Mouse (Mus musculus): ENCODE results near the gene Fam53b. TPM values are rescaled to one million over a fixed set of nuclear protein-coding genes. Genes with fewer than 3 reads are reported as not detected.
A peak's percentile ranks its signal among the peaks of the same experiment; 100 is the strongest.

The Fam53b gene
- polyA plus RNA-seq, 1 experiment from 2014 or later: 15.5 TPM

- H3K36me3 ChIP-seq (ENCODE audit: control insufficient read depth, insufficient read depth, low read length): peaks cover 19% of the 10 kb centered on the region; the same call in 1 of the 2 replicates
- DNase-seq: peak; percentile 21
- H3K4me2 ChIP-seq (ENCODE audit: low read length): no peak overlapping the region
- WGBS: 78% methylated on average over 4 of the region's 4 CpGs
- ATAC-seq (ENCODE audit: low FRiP score, low TSS enrichment): no peak
- no peak overlapping the region for H3K9ac ChIP-seq (replicated peaks; ENCODE audit: low read length)
- H3K27me3 ChIP-seq (ENCODE audit: control insufficient read depth, insufficient read depth, low read length): no peaks in the 10 kb centered on the region
- no peaks in the 10 kb centered on the region for H3K9me3 ChIP-seq (ENCODE audit: control insufficient read depth, low read length)
- no peak overlapping the region for H3K27ac ChIP-seq (replicated peaks; ENCODE audit: low read depth, low read length)
- H3K4me3 ChIP-seq (replicated peaks; ENCODE audit: low read depth, low read length): no peak overlapping the region
- H3K4me1 ChIP-seq (ENCODE audit: control insufficient read depth, insufficient read depth, low read length): peaks cover 11% of the 10 kb centered on the region; the same call in 1 of the 2 replicates
Measured at GRCm38 (mm10) chr7:132753518-132754388, 59.9 kb downstream of the Fam53b start.

DNA sequence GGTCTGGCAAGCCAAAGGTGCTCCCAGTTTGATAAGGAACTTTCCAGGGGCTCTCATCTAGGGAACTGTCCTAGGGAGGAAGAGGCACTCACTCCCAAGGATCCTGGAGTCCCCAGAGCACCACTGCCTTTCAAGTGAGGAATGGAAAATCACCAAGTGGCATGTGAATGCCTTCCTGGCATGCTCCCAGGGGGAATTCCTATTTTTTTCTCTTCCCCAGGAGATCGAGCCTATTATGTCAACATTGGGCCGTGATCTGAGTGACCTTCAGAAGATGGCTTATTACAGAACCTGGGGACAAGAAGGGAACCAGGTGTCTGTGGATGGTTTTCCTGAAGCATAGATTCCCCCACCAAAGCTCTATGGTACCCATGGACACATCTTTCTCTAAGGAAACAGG is 62.0 kb downstream of the Fam53b start:
- Histone ChIP-seq H3K4me2 (ENCODE audit: low read length) (no peak overlapping the region), H3K27ac (replicated peaks; ENCODE audit: low read depth, low read length) (no peak overlapping the region), H3K4me1 (ENCODE audit: control insufficient read depth, insufficient read depth, low read length) (peaks cover 11% of the 10 kb centered on the region; the same call in 1 of the 2 replicates), H3K9me3 (ENCODE audit: control insufficient read depth, low read length) (no peaks in the 10 kb centered on the region), H3K9ac (replicated peaks; ENCODE audit: low read length) (no peak overlapping the region), H3K36me3 (ENCODE audit: control insufficient read depth, insufficient read depth, low read length) (0 out of 2 replicates have a peak, but pooled peaks cover 3% of the 10 kb centered on the region), H3K27me3 (ENCODE audit: control insufficient read depth, insufficient read depth, low read length) (no peaks in the 10 kb centered on the region), H3K4me3 (replicated peaks; ENCODE audit: low read depth, low read length) (no peak overlapping the region)
- no peak for DNase-seq
- no peak for ATAC-seq (ENCODE audit: low FRiP score, low TSS enrichment)
- 82% methylated on average over 2 of the region's 2 CpGs for WGBS

- no peak overlapping the region for H3K27ac ChIP-seq (replicated peaks; ENCODE audit: low read depth, low read length)
- 0 out of 2 replicates have a peak, but pooled peaks cover 3% of the 10 kb centered on the region for H3K36me3 ChIP-seq (ENCODE audit: control insufficient read depth, insufficient read depth, low read length)
- H3K4me3 ChIP-seq (replicated peaks; ENCODE audit: low read depth, low read length): no peak overlapping the region
- H3K27me3 ChIP-seq (ENCODE audit: control insufficient read depth, insufficient read depth, low read length): no peaks in the 10 kb centered on the region
- 92% methylated on average over 11 of the region's 11 CpGs for WGBS
- H3K9ac ChIP-seq (replicated peaks; ENCODE audit: low read length): no peak overlapping the region
- H3K4me2 ChIP-seq (ENCODE audit: low read length): no peak overlapping the region
- DNase-seq (no peak), ATAC-seq (ENCODE audit: low FRiP score, low TSS enrichment) (no peak)
- H3K9me3 ChIP-seq (ENCODE audit: control insufficient read depth, low read length): no peaks in the 10 kb centered on the region
- peaks cover 5% of the 10 kb centered on the region; the same call in 1 of the 2 replicates for H3K4me1 ChIP-seq (ENCODE audit: control insufficient read depth, insufficient read depth, low read length)
Measured at GRCm38 (mm10) chr7:132749504-132749903, 64.2 kb downstream of the Fam53b start.

DNA sequence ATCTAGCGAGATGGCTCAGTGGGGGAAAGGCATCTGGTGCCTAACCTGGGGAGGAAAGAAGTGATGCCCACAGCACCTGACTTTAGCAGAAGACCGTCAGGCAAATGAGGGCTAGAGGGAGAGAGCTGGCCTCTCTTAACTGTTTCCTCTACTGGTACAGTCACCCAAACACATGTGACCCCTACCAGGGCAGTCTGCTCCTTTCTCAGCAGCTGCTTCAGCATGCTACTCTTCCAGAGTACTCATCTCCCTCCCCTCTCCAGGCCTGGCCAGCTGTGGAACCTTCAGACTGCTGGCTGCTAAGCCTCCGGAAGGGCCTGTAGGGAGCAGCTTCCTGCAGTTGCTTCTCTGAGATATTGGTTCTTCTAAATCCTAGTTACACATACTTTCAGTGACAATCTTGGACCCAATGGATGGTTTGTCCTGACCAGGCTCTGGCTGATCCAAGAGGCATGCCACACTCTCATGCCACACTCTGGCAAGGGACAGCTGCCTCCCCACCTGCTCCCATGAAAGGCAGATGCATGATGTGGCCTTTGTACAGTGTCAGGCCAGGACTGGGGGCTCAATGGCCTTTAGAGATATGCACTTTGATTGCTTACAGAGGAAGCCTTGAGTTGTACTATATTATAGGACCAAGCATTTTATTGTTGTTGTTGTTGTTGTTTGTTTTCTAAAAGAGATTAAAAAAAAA is 65.5 kb downstream of the Fam53b start:
- ATAC-seq (ENCODE audit: low FRiP score, low TSS enrichment): no peak
- Histone ChIP-seq H3K4me2 (ENCODE audit: low read length) (no peak overlapping the region), H3K9ac (replicated peaks; ENCODE audit: low read length) (no peak overlapping the region), H3K9me3 (ENCODE audit: control insufficient read depth, low read length) (no peaks in the 10 kb centered on the region), H3K27me3 (ENCODE audit: control insufficient read depth, insufficient read depth, low read length) (no peaks in the 10 kb centered on the region), H3K36me3 (ENCODE audit: control insufficient read depth, insufficient read depth, low read length) (0 out of 2 replicates have a peak, but pooled peaks cover 3% of the 10 kb centered on the region), H3K27ac (replicated peaks; ENCODE audit: low read depth, low read length) (no peak overlapping the region), H3K4me3 (replicated peaks; ENCODE audit: low read depth, low read length) (no peak overlapping the region), H3K4me1 (ENCODE audit: control insufficient read depth, insufficient read depth, low read length) (no peaks in the 10 kb centered on the region)
- DNase-seq: no peak
- WGBS: 91% methylated on average over 3 of the region's 3 CpGs

- no peaks in the 10 kb centered on the region for H3K4me1 ChIP-seq (ENCODE audit: control insufficient read depth, insufficient read depth, low read length)
- no peak for ATAC-seq (ENCODE audit: low FRiP score, low TSS enrichment)
- no peak overlapping the region for H3K9ac ChIP-seq (replicated peaks; ENCODE audit: low read length)
- no peak overlapping the region for H3K4me2 ChIP-seq (ENCODE audit: low read length)
- no peaks in the 10 kb centered on the region for H3K9me3 ChIP-seq (ENCODE audit: control insufficient read depth, low read length)
- 0 out of 2 replicates have a peak, but pooled peaks cover 3% of the 10 kb centered on the region for H3K36me3 ChIP-seq (ENCODE audit: control insufficient read depth, insufficient read depth, low read length)
- no peak overlapping the region for H3K27ac ChIP-seq (replicated peaks; ENCODE audit: low read depth, low read length)
- no peaks in the 10 kb centered on the region for H3K27me3 ChIP-seq (ENCODE audit: control insufficient read depth, insufficient read depth, low read length)
- H3K4me3 ChIP-seq (replicated peaks; ENCODE audit: low read depth, low read length): no peak overlapping the region
- 89% methylated on average over 6 of the region's 6 CpGs for WGBS
- DNase-seq: no peak
Measured at GRCm38 (mm10) chr7:132747096-132747495, 66.6 kb downstream of the Fam53b start.

DNA sequence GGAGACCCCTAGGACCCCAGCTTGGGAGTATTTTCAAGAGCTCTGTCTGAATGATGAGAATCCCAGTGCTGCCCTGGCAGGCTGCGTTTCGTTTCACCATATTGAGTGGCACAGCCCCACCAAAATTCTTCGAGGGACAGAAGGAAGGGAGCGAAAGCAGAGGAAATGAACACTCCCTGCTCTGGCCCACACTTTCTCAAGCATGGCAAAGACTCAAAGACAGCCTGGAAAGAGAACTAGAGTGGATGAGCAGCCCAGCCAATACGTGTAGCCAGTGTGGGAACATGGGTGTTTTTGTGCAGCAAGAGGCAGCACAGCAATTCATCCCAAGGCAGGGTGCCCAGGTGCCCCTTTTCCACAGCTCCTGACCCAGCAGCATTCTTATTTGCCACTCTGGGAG is 70.8 kb downstream of the Fam53b start:
- Histone ChIP-seq H3K9me3 (ENCODE audit: control insufficient read depth, low read length) (no peaks in the 10 kb centered on the region), H3K9ac (replicated peaks; ENCODE audit: low read length) (no peak overlapping the region), H3K27ac (replicated peaks; ENCODE audit: low read depth, low read length) (no peak overlapping the region), H3K4me3 (replicated peaks; ENCODE audit: low read depth, low read length) (no peak overlapping the region), H3K36me3 (ENCODE audit: control insufficient read depth, insufficient read depth, low read length) (no peaks in the 10 kb centered on the region), H3K4me2 (ENCODE audit: low read length) (no peak overlapping the region), H3K27me3 (ENCODE audit: control insufficient read depth, insufficient read depth, low read length) (no peaks in the 10 kb centered on the region), H3K4me1 (ENCODE audit: control insufficient read depth, insufficient read depth, low read length) (no peaks in the 10 kb centered on the region)
- DNase-seq: no peak
- 97% methylated on average over 5 of the region's 5 CpGs for WGBS
- no peak for ATAC-seq (ENCODE audit: low FRiP score, low TSS enrichment)

DNA sequence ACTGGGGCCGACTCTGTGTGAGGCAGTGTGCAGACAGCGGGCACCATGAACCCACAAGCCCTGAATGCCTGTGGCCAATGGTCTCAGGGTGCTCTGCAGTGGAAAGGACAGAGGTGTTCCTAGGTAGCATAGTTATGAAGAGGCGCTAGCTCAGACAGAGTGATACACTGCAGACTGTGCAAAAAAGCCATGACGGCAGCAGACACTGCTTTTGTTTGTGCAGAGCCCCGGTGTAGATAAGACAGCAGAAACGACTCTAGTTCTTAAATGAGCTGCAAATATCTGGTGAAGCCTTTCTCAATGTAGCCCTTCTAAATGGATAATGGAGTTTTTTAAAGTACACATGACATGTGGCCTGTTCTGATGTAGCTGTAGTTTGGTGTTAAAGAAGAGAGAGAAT is 73.9 kb downstream of the Fam53b start:
- Histone ChIP-seq H3K27ac (replicated peaks; ENCODE audit: low read depth, low read length) (no peak overlapping the region), H3K9ac (replicated peaks; ENCODE audit: low read length) (no peak overlapping the region), H3K36me3 (ENCODE audit: control insufficient read depth, insufficient read depth, low read length) (no peaks in the 10 kb centered on the region), H3K9me3 (ENCODE audit: control insufficient read depth, low read length) (no peaks in the 10 kb centered on the region), H3K27me3 (ENCODE audit: control insufficient read depth, insufficient read depth, low read length) (no peaks in the 10 kb centered on the region), H3K4me3 (replicated peaks; ENCODE audit: low read depth, low read length) (no peak overlapping the region), H3K4me2 (ENCODE audit: low read length) (no peak overlapping the region), H3K4me1 (ENCODE audit: control insufficient read depth, insufficient read depth, low read length) (no peaks in the 10 kb centered on the region)
- whole genome bisulfite sequencing: 88% methylated on average over 6 of the region's 6 CpGs
- ATAC-seq (ENCODE audit: low FRiP score, low TSS enrichment) (no peak), DNase-seq (no peak)

DNA sequence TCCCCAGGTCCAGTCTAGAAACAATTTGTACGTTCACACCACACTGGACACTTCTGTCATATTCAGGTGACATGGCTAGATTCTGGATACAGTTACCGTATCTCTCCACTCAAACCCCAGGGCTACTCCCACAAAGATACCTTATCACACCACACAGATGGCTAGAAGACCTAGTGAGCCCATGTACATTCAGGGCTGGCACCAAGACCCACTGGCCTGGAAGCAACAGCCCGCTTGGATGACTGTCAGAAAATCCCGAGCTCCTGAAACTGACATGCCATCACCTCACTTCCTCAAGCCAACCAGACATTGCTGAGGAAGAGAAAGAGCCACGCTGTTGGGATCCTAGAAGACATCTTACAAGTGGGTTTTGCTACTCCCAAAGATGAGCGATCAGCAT is 74.8 kb downstream of the Fam53b start:
- WGBS: 96% methylated on average over 6 of the region's 6 CpGs
- ATAC-seq (ENCODE audit: low FRiP score, low TSS enrichment): no peak
- H3K36me3 ChIP-seq (ENCODE audit: control insufficient read depth, insufficient read depth, low read length): no peaks in the 10 kb centered on the region

More for the DNA sequence above, 74.8 kb downstream of the Fam53b start:
- no peak overlapping the region for H3K27ac ChIP-seq (replicated peaks; ENCODE audit: low read depth, low read length)
- DNase-seq: no peak
- no peaks in the 10 kb centered on the region for H3K9me3 ChIP-seq (ENCODE audit: control insufficient read depth, low read length)
- H3K27me3 ChIP-seq (ENCODE audit: control insufficient read depth, insufficient read depth, low read length): no peaks in the 10 kb centered on the region
- no peak overlapping the region for H3K4me3 ChIP-seq (replicated peaks; ENCODE audit: low read depth, low read length)
- H3K4me2 ChIP-seq (ENCODE audit: low read length): no peak overlapping the region
- H3K4me1 ChIP-seq (ENCODE audit: control insufficient read depth, insufficient read depth, low read length): peaks cover 2% of the 10 kb centered on the region; the same call in 1 of the 2 replicates
- no peak overlapping the region for H3K9ac ChIP-seq (replicated peaks; ENCODE audit: low read length)

All from midbrain, embryonic 14.5 days (tissue).